Mouse (Mus musculus) cerebellum, adult 11-12 months (tissue): Measurements from ENCODE around the gene Gm17067.
A peak's percentile ranks its signal among the peaks of the same experiment; 100 is the strongest.
"Not testable (repeated sequence)": the region's sequence is repeated elsewhere in the genome, so short reads cannot be mapped to it uniquely, and the experiment has no call there.

Experiments used
- DNase-seq: peaks from one replicate; pipeline ENCODE4 v3.0.0; 2022

Gene Gm17067

DNA sequence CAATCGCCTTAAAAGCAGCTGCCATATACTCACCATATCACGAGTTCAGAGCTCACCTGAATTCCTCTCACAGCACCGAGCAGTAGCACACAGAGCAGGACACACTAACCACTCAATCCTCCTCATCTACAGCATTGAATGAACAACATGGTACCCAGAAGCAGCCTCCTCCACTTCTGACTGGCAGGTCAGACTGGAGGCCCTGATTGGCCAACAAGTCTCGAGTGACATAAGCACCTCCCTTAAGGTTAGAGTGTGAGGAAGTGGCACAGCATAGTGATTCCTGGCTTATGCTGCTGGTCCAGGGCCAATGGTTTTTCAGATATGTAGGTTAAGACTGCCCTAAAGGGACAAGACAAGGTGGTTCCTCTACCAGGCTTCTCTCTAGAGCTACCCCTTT lies at the start of gene Gm17067:
TSS of gene Gm17067 (minus strand) at position 101 of the 400 bp plus-strand sequence.
- DNase-seq: not testable (repeated sequence)

GRCm38 (mm10) chr7:42749836-42750235 lies 23.0 kb upstream of the Gm17067 start:
- DNase-seq: no peak

- DNase-seq: no peak
These were observed 11.9 kb upstream of the Gm17067 start for GRCm38 (mm10) chr7:42738536-42739210.

DNA sequence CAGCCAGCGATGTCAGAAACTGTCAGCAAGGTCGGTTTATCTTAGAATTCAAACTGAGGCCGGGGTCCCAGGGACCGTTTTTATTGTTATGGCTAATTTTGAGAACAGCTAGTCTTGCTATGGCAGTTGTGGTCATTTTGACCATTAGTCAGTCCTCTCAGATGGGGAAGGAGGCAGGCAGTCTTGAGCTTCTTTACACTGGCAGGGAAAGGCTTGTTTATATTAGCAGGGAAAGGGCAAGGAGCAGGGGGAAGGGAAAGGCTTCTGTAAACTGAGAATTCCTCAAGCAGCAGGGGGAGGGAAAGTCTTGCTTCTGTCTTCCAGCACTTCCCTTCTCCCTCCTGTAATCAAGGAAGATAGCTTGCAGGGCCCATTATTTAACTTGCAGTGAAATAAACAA lies 33.6 kb downstream of the Gm17067 start:
- not testable (repeated sequence) for DNase-seq

DNA sequence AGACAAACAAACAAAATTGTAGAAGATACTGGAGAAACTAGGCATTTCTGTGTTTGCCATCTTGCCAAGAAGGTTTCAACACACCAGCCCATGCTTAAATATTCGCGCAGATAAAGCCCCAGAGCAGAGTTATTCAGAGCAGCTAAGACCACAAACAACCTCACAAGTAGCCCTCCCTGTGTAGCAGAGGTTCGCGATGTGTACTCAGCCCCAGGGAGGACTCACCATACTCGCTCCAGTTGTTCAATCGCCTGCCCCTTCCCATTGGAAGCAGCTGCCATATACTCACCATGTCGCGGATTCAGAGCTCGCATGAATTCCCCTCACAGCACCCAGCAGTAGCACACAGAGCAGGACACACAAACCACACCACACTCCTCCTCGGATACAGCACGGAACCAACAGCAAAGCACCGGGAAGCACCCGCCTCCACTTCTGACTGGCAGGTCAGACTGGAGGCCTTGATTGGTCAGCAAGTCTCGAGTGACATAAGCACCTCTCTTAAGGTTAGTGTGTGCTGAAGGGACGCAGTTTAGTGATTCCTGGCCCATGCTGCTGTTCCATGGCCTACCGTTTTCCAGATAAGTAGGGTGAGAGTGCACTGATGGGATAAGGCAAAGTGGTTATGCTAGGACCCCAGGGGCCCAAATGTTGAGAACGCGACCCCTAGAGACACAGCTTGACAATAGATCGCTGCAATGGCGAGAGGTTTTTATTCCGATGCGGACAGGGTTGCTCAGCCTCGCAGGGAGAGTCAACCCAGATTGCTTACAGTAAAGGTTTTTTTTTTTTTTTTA lies 34.3 kb downstream of the Gm17067 start, which contains the start of gene Zfp975:
TSS of gene Zfp975 (minus strand) at position 381 of the 797 bp plus-strand sequence.
- DNase-seq: peak; percentile 82

DNA sequence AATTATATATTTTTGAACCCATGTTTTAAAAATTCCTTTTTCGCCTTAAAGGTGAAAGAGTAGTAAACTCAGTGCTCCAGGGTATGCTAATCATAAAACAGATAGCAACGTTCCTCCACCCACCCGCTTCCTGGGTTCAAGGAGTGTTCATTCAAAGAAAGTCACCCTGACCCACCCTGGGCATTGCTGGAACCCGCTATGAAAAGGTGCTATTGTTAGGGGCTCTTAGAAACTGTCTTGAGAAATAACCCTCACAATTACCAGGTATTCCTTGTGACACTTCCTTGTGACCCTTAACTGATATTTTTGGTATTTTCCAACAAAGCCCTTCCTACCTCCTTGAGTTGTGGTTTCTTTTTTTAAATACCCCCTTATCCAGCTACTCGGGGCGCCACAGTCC lies 46.7 kb downstream of the Gm17067 start:
- DNase-seq: not testable (repeated sequence)

DNA sequence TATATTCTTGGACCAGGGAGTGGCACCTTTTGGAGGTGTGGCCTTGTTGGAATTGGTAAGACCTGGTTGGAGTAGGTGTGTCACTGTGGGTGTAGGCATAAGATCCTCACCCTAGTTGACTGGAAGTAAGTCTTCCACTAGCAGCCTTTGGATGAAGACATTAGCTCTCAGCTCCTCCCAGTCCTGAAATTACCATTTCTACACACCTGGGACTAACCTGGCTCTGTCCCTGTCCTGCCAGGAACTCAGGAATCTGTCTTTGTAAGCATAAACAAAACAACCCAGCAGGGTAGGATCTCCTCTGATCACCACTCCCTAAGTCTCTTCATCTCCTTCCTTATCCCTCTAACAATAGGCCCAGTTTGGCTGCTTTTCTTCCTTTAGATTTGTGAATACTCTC lies 47.2 kb downstream of the Gm17067 start:
- not testable (repeated sequence) for DNase-seq

DNA sequence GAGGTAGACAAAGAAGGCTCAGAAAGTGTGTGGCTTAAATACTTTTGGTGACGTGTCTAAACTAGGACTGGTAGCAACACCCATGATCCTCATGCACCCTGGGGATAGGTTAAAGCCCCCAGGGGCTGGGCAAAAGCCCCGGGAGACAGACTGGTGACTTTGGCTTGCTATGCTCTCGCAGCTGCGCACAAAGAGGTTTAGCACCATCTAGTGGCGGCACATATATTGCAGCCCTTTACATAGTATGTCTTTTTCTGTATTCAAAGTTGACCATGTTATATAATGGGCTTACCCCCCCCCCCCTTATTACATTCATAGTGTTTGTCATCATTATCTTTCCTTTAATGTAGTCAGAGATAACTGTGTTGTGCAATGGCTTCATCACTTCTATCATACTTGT lies 66.7 kb downstream of the Gm17067 start:
- DNase-seq: not testable (repeated sequence)
